Mouse (Mus musculus) olfactory bulb, adult 2 months (tissue): ENCODE measurements at regions not wholly inside any gene's neighbourhood (a gene's known extent, or its start where the extent isn't known, plus 50 kb on each side); places are given as distances from the start of the nearest gene placed in this dataset.

Experiments used
- H3K27ac ChIP-seq: fragments of 200-500 bp; 2 replicates; pipeline ENCODE4 v1.5.1; 2012; ENCODE audit warnings: low read depth, low read length; ENCODE audit not compliant: insufficient read depth
- H3K4me1 ChIP-seq: fragments of 200-500 bp; 2 replicates; pipeline ENCODE4 v1.6.1; 2012; ENCODE audit warnings: low read length; ENCODE audit not compliant: control insufficient read depth, insufficient read depth
- H3K4me3 ChIP-seq: fragments of 200-500 bp; 2 replicates; pipeline ENCODE4 v1.5.1; 2012; ENCODE audit warnings: mild to moderate bottlenecking, low read depth, low read length, moderate library complexity; ENCODE audit not compliant: insufficient read depth
- CTCF ChIP-seq: fragments of 200-500 bp; IDR thresholded peaks from 2 replicates; pipeline ENCODE4 v1.5.1; 2012; ENCODE audit warnings: low read depth, mild to moderate bottlenecking, low read length, moderate library complexity; ENCODE audit not compliant: insufficient read depth
- POLR2A ChIP-seq: fragments of 200-500 bp; IDR thresholded peaks from 2 replicates; pipeline ENCODE4 v1.6.1; 2012; ENCODE audit warnings: mild to moderate bottlenecking, low read depth, low read length, moderate library complexity; ENCODE audit not compliant: insufficient read depth
- WGBS: fragments of 180-500 bp; shearing (Covaris S2); methylation state at CpG from one replicate; pipeline ENCODE4 v1.1.7; 2018; 5-methylcytosine and 5-hydroxymethylcytosine counted together

- TF ChIP-seq CTCF (no peak), POLR2A (no peak)
- H3K4me3 ChIP-seq, result no peak overlapping the region
- peak overlapping the region; percentile 40; the same call in 1 of the 2 replicates for H3K27ac ChIP-seq
- no peaks in the 10 kb centered on the region for H3K4me1 ChIP-seq
- WGBS, result 0% methylated on average over 1 of the region's 1 CpGs
Observed at GRCm38 (mm10) chr13:25932810-25933209, 662.5 kb upstream of the Nrsn1 start.

- TF ChIP-seq POLR2A, result no peak
- no peak for TF ChIP-seq CTCF
- 59% methylated on average over 2 of the region's 2 CpGs for WGBS
- no peak overlapping the region for H3K4me3 ChIP-seq
- no peaks in the 10 kb centered on the region for H3K4me1 ChIP-seq
- peak overlapping the region; percentile 40; the same call in 1 of the 2 replicates for H3K27ac ChIP-seq
Observed at GRCm38 (mm10) chr13:25932365-25932764, 662.1 kb upstream of the Nrsn1 start.

- Histone ChIP-seq H3K4me3 (no peak overlapping the region), H3K27ac (no peak overlapping the region), H3K4me1 (no peaks in the 10 kb centered on the region)
- 94% methylated on average over 5 of the region's 5 CpGs for WGBS
- TF ChIP-seq POLR2A (no peak), CTCF (no peak)
Observed at GRCm38 (mm10) chr13:25925685-25926084, 655.4 kb upstream of the Nrsn1 start.

GRCm38 (mm10) chr13:25899871-25900270 lies 629.6 kb upstream of the Nrsn1 start:
- no peak overlapping the region for H3K4me3 ChIP-seq
- no peak for TF ChIP-seq CTCF

GRCm38 (mm10) chr13:25893150-25893549 lies 622.8 kb upstream of the Nrsn1 start:
- Histone ChIP-seq H3K4me1 (no peaks in the 10 kb centered on the region), H3K4me3 (no peak overlapping the region), H3K27ac (no peak overlapping the region)
- no peak for TF ChIP-seq POLR2A
- TF ChIP-seq CTCF, result no peak
- 60% methylated on average over 2 of the region's 2 CpGs for WGBS

More at GRCm38 (mm10) chr13:25899871-25900270, 629.6 kb upstream of the Nrsn1 start:
- Histone ChIP-seq H3K4me1 (no peaks in the 10 kb centered on the region), H3K27ac (no peak overlapping the region)
- WGBS, result 36% methylated on average over 5 of the region's 5 CpGs

GRCm38 (mm10) chr13:25882818-25883217 lies 612.5 kb upstream of the Nrsn1 start:
- H3K27ac ChIP-seq, result no peak overlapping the region
- no peaks in the 10 kb centered on the region for H3K4me1 ChIP-seq
- no peak overlapping the region for H3K4me3 ChIP-seq
- WGBS, result 37% methylated on average over 4 of the region's 4 CpGs
- TF ChIP-seq POLR2A, result no peak
- no peak for TF ChIP-seq CTCF

GRCm38 (mm10) chr13:25868923-25869322 lies 598.6 kb upstream of the Nrsn1 start:
- no peak for TF ChIP-seq POLR2A
- TF ChIP-seq CTCF, result no peak
- Histone ChIP-seq H3K4me3 (no peak overlapping the region), H3K27ac (no peak overlapping the region), H3K4me1 (no peaks in the 10 kb centered on the region)
- WGBS, result 68% methylated on average over 1 of the region's 1 CpGs

- H3K4me3 ChIP-seq, result no peak overlapping the region
- TF ChIP-seq POLR2A (no peak), CTCF (no peak)
- H3K4me1 ChIP-seq, result no peaks in the 10 kb centered on the region
- H3K27ac ChIP-seq, result no peak overlapping the region
Observed at GRCm38 (mm10) chr13:25858207-25858606, 587.9 kb upstream of the Nrsn1 start.

GRCm38 (mm10) chr13:25857569-25857968 lies 587.3 kb upstream of the Nrsn1 start:
- no peaks in the 10 kb centered on the region for H3K4me1 ChIP-seq
- no peak overlapping the region for H3K27ac ChIP-seq
- 71% methylated on average over 3 of the region's 3 CpGs for WGBS
- H3K4me3 ChIP-seq, result no peak overlapping the region
- TF ChIP-seq CTCF (no peak), POLR2A (no peak)

GRCm38 (mm10) chr13:25857096-25857495 lies 586.8 kb upstream of the Nrsn1 start:
- no peak for TF ChIP-seq CTCF
- TF ChIP-seq POLR2A, result no peak
- H3K4me3 ChIP-seq, result no peak overlapping the region
- no peaks in the 10 kb centered on the region for H3K4me1 ChIP-seq
- no peak overlapping the region for H3K27ac ChIP-seq
- WGBS, result 89% methylated on average over 3 of the region's 3 CpGs
